Mouse (Mus musculus): ENCODE measurements around the gene Plscr1.

Gene Plscr1

GRCm38 (mm10) chr9:92253585-92254321 lies 4.2 kb downstream of the Plscr1 start:
- DNase-seq (ENCODE audit: low read depth in 2 of 2, low spot score in 2 of 2), result no peak

GRCm38 (mm10) chr9:92260481-92261159 lies 11.1 kb downstream of the Plscr1 start:
- DNase-seq (ENCODE audit: low read depth in 2 of 2, low spot score in 2 of 2), result no peak

- no peak for DNase-seq (ENCODE audit: low read depth in 2 of 2, low spot score in 2 of 2)
These were observed 16.2 kb downstream of the Plscr1 start for GRCm38 (mm10) chr9:92265719-92266118.

GRCm38 (mm10) chr9:92266558-92267171 lies 17.1 kb downstream of the Plscr1 start:
- no peak for DNase-seq (ENCODE audit: low read depth in 2 of 2, low spot score in 2 of 2)

- no peak for DNase-seq (ENCODE audit: low read depth in 2 of 2, low spot score in 2 of 2)
These were observed 18.2 kb downstream of the Plscr1 start for GRCm38 (mm10) chr9:92267732-92268131.

GRCm38 (mm10) chr9:92269829-92270404 lies 20.4 kb downstream of the Plscr1 start:
- no peak for DNase-seq (ENCODE audit: low read depth in 2 of 2, low spot score in 2 of 2)

GRCm38 (mm10) chr9:92270927-92271326 lies 21.4 kb downstream of the Plscr1 start:
- DNase-seq (ENCODE audit: low read depth in 2 of 2, low spot score in 2 of 2), result no peak

GRCm38 (mm10) chr9:92272650-92273049 lies 23.1 kb downstream of the Plscr1 start:
- no peak for DNase-seq (ENCODE audit: low read depth in 2 of 2, low spot score in 2 of 2)

GRCm38 (mm10) chr9:92273271-92273670 lies 23.7 kb downstream of the Plscr1 start:
- DNase-seq (ENCODE audit: low read depth in 2 of 2, low spot score in 2 of 2), result no peak

- no peak for DNase-seq (ENCODE audit: low read depth in 2 of 2, low spot score in 2 of 2)
These were observed 24.6 kb downstream of the Plscr1 start for GRCm38 (mm10) chr9:92273956-92274762.

- DNase-seq (ENCODE audit: low read depth in 2 of 2, low spot score in 2 of 2), result no peak
These were observed 26.1 kb downstream of the Plscr1 start, which contains the start of gene Plscr2 for GRCm38 (mm10) chr9:92275486-92276207. Gene Plscr2 (plus strand): TSS chr9:92275602.

GRCm38 (mm10) chr9:92276360-92276759 lies 26.8 kb downstream of the Plscr1 start:
- no peak for DNase-seq (ENCODE audit: low read depth in 2 of 2, low spot score in 2 of 2)

- DNase-seq (ENCODE audit: low read depth in 2 of 2, low spot score in 2 of 2), result no peak
These were observed 30.5 kb downstream of the Plscr1 start for GRCm38 (mm10) chr9:92280048-92280447.

GRCm38 (mm10) chr9:92282563-92283171 lies 33.1 kb downstream of the Plscr1 start:
- no peak for DNase-seq (ENCODE audit: low read depth in 2 of 2, low spot score in 2 of 2)

- no peak for DNase-seq (ENCODE audit: low read depth in 2 of 2, low spot score in 2 of 2)
These were observed 40.1 kb downstream of the Plscr1 start for GRCm38 (mm10) chr9:92289675-92290074.

GRCm38 (mm10) chr9:92292169-92292568 lies 42.6 kb downstream of the Plscr1 start:
- no peak for DNase-seq (ENCODE audit: low read depth in 2 of 2, low spot score in 2 of 2)

- no peak for DNase-seq (ENCODE audit: low read depth in 2 of 2, low spot score in 2 of 2)
These were observed 43.4 kb downstream of the Plscr1 start for GRCm38 (mm10) chr9:92292922-92293321.

- DNase-seq (ENCODE audit: low read depth in 2 of 2, low spot score in 2 of 2), result no peak
These were observed 44.3 kb downstream of the Plscr1 start for GRCm38 (mm10) chr9:92293560-92294548.

GRCm38 (mm10) chr9:92298288-92298687 lies 48.7 kb downstream of the Plscr1 start:
- DNase-seq (ENCODE audit: low read depth in 2 of 2, low spot score in 2 of 2), result no peak

Measured in CD8-positive naive resting alpha-beta T cell, adult 2 months (primary cell).